Mouse (Mus musculus): ENCODE measurements around the gene Crtap. TPM values are rescaled to one million over a fixed set of nuclear protein-coding genes. Genes with fewer than 3 reads are reported as not detected.

Gene Crtap
- 10 to 100 TPM; 11.9 to 12.2 TPM for total RNA-seq (2023)

DNA sequence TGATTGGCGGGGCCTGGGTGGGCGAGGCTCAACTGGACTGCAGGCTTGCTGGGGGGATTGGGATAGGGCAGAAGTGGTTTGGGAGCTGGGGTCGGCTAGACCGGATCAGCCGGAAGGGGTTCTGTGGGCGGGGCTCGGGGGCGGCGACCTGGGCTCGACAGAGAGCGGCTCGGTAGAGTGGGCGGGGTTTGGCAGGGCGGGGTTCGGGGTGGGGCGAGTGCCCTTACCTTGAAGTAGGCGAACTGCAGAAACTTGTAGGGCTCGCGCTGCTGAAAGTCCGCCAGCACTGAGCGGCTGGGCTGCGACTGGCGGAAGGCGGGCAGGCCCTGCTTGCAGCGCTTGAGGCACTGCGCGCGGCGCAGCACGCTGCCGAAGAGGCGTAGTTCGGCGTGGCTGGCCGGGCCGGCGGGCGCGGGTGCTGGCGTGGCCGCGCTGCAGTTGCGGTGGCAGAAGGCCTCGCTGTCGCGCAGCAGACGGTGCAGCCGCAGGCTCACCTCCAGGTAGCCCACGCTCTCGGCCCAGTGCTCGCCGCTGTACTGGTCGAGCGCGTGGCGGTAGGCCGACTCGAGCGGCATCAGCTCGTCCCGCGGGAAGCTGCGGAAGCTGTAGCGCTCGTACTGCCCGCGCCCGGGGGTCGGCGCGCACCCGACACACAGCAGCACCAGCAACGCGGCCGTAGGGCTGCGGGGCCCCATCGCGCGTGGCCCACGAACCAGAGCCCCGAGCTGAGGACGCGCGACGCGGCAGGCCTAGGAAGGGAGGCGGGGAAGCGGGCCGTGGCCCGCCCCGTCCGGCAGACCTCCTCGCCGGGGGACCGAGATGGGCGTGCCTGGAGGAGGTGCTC, at the start of gene Crtap:
TSS of gene Crtap (minus strand) at position 771 of the 844 bp plus-strand sequence.

DNA sequence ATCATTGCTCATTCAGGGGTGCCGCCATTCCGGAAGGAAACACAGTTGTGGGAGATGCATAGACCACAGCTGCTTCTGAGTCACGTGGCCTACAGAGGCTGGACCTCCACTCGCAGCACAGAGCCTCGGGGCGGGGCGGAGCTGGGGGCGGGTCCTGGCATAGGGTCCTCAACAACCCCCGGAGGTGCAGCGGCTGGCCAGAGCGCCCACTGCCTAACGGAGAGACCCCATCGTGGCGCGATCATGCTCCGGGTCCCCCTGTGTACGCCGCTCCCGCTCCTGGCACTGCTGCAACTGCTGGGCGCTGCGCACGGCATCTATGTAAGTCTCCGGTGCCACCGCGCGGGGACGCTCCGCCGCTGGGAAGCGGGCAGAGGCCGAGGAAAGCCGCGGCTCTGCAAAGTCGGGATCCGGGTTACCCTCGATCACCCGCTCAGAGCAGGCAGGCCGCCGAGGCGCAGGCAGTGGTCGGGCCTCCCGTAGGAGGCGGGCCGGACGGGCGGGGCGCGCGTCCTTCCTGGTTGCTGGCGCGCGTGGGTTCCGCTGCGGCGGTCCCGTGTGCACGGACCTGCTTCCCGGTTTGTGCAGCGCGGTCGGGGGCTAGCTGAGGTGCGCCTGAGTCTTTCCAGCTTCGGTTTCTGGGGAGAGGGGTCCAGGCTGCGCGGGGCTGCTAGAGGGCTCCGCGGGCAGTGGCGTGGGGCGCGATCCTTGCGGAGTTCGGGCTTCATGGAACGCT, 10.6 kb upstream of the Crtap start, which contains the start of the genes Glb1 and Tmppe:
TSS of gene Glb1 (plus strand) at position 128 of the 736 bp plus-strand sequence.
TSS of gene Tmppe (plus strand) at position 157 of the 736 bp plus-strand sequence.

GRCm38 (mm10) chr9:114329855-114330254, 60.6 kb downstream of the Crtap start, which contains the start of gene Bcl2a1c:
Gene Bcl2a1c, plus strand, starts transcription at chr9:114330135.

Other genes with a start within 250 kb of the Crtap start
- gene Bcl2a1c, start 60.5 kb downstream of the Crtap start, total RNA-seq (2023) = 1 to 10 TPM; 1.8 to 2.1 TPM
- gene Glb1, start 10.4 kb upstream of the Crtap start, total RNA-seq (2023) = 10 to 100 TPM; 32.9 to 33.8 TPM
- gene Tmppe, start 10.4 kb upstream of the Crtap start, total RNA-seq (2023) = 10 to 100 TPM; 12.5 to 12.7 TPM
- gene Ccr4, start 114.2 kb upstream of the Crtap start, total RNA-seq (2023) = not detected
- gene C130032M10Rik, start 125.0 kb upstream of the Crtap start, total RNA-seq (2023) = not detected
- not detected for gene Trim71, start 173.7 kb upstream of the Crtap start, total RNA-seq (2023)
- 10 to 100 TPM; 40.2 to 43.7 TPM for gene Cnot10, start 249.5 kb upstream of the Crtap start, total RNA-seq (2023)